Mouse (Mus musculus): ENCODE results near the gene Prim2.

- TF ChIP-seq GATA1 (IDR thresholded peaks at IDR 0.05; ENCODE audit: low read length) = no peak
- TF ChIP-seq TAL1 (IDR thresholded peaks at IDR 0.05; ENCODE audit: low read length) = no peak
These were observed 31.6 kb upstream of the Prim2 start for GRCm38 (mm10) chr1:33701244-33701643.
